Mouse (Mus musculus): Measurements from ENCODE around the gene Tmed6.
"Not testable (repeated sequence)": the region's sequence is repeated elsewhere in the genome, so short reads cannot be mapped to it uniquely, and the experiment has no call there.

Gene Tmed6

GRCm38 (mm10) chr8:107065511-107066496 is at the start of gene Tmed6:
Tmed6 (minus strand) TSS chr8:107065644.
- no peak for DNase-seq (ENCODE audit: low read depth, low spot score)

GRCm38 (mm10) chr8:107115008-107115320 is 49.5 kb upstream of the Tmed6 start:
- DNase-seq (ENCODE audit: low read depth, low spot score), result no peak

GRCm38 (mm10) chr8:107114150-107115007 is 48.9 kb upstream of the Tmed6 start:
- DNase-seq (ENCODE audit: low read depth, low spot score), result no peak

- DNase-seq (ENCODE audit: low read depth, low spot score), result no peak
Measured at GRCm38 (mm10) chr8:107113209-107113608, 47.8 kb upstream of the Tmed6 start.

GRCm38 (mm10) chr8:107111340-107112105 is 46.1 kb upstream of the Tmed6 start:
- DNase-seq (ENCODE audit: low read depth, low spot score), result no peak

- no peak for DNase-seq (ENCODE audit: low read depth, low spot score)
Measured at GRCm38 (mm10) chr8:107110629-107111330, 45.3 kb upstream of the Tmed6 start.

- no peak for DNase-seq (ENCODE audit: low read depth, low spot score)
Measured at GRCm38 (mm10) chr8:107109816-107110435, 44.5 kb upstream of the Tmed6 start.

GRCm38 (mm10) chr8:107108978-107109720 is 43.7 kb upstream of the Tmed6 start:
- no peak for DNase-seq (ENCODE audit: low read depth, low spot score)

GRCm38 (mm10) chr8:107108089-107108488 is 42.6 kb upstream of the Tmed6 start:
- not testable (repeated sequence) for DNase-seq (ENCODE audit: low read depth, low spot score)

- DNase-seq (ENCODE audit: low read depth, low spot score), result peak; percentile 68
Measured at GRCm38 (mm10) chr8:107104547-107104946, 39.1 kb upstream of the Tmed6 start.

GRCm38 (mm10) chr8:107100635-107101034 is 35.2 kb upstream of the Tmed6 start:
- no peak for DNase-seq (ENCODE audit: low read depth, low spot score)

GRCm38 (mm10) chr8:107096366-107097036 is 31.1 kb upstream of the Tmed6 start, which contains the start of gene Terf2:
Terf2 (minus strand) TSS chr8:107096547.
- peak; percentile 86 for DNase-seq (ENCODE audit: low read depth, low spot score)

GRCm38 (mm10) chr8:107095717-107096365 is 30.4 kb upstream of the Tmed6 start:
- no peak for DNase-seq (ENCODE audit: low read depth, low spot score)

GRCm38 (mm10) chr8:107090531-107090930 is 25.1 kb upstream of the Tmed6 start:
- DNase-seq (ENCODE audit: low read depth, low spot score), result no peak

GRCm38 (mm10) chr8:107088526-107089063 is 23.2 kb upstream of the Tmed6 start:
- DNase-seq (ENCODE audit: low read depth, low spot score), result no peak

GRCm38 (mm10) chr8:107086018-107086417 is 20.6 kb upstream of the Tmed6 start:
- DNase-seq (ENCODE audit: low read depth, low spot score), result no peak

- DNase-seq (ENCODE audit: low read depth, low spot score), result no peak
Measured at GRCm38 (mm10) chr8:107085358-107085757, 19.9 kb upstream of the Tmed6 start.

GRCm38 (mm10) chr8:107076239-107076888 is 10.9 kb upstream of the Tmed6 start:
- DNase-seq (ENCODE audit: low read depth, low spot score), result no peak

Data from embryo, embryonic 11.5 days (tissue).